Mouse (Mus musculus): ENCODE data around the gene Dync1i1. TPM values are rescaled to one million over a fixed set of nuclear protein-coding genes. Genes with fewer than 3 reads are reported as not detected.

Dync1i1 gene
- polyA plus RNA-seq, 1 experiment: 1.4 TPM

DNA sequence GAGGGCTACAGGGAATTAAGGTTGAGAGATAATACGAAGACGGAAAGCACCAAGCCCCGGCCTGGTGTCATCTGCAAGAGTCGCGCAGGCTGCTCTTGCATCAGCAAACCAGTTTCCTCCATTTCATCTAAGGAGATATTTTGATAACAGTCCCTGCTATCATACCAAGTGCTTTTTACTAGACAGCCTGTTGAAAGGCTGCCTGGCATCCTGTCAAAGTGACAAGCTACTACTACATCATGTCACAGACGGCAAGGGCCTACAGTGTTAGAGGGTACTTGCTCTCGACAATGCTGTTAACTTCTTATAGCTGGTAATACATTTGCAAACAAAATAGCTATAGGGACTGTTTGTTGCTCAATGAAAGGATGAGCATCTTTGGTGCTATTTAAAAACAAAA, 345.6 kb downstream of the Dync1i1 start:
- H3K27ac ChIP-seq (ENCODE audit: insufficient read depth, low read length): no peak overlapping the region
- no peak for TF ChIP-seq POLR2A (IDR thresholded peaks at IDR 0.05; ENCODE audit: low read depth, low read length)
- H3K4me1 ChIP-seq (ENCODE audit: control insufficient read depth, insufficient read depth, low read length): no peaks in the 10 kb centered on the region
- no peak overlapping the region for H3K4me3 ChIP-seq (ENCODE audit: insufficient read depth, low read length)

- TF ChIP-seq POLR2A (IDR thresholded peaks at IDR 0.05; ENCODE audit: low read depth, low read length) (no peak), CTCF (IDR thresholded peaks at IDR 0.05; ENCODE audit: borderline replicate concordance, insufficient read depth, low read length) (no peak)
- Histone ChIP-seq H3K27ac (ENCODE audit: insufficient read depth, low read length) (no peak overlapping the region), H3K4me1 (ENCODE audit: control insufficient read depth, insufficient read depth, low read length) (no peaks in the 10 kb centered on the region), H3K4me3 (ENCODE audit: insufficient read depth, low read length) (no peak overlapping the region)
Measured at GRCm38 (mm10) chr6:6075940-6076447, 350.6 kb downstream of the Dync1i1 start.

- no peaks in the 10 kb centered on the region for H3K4me1 ChIP-seq (ENCODE audit: control insufficient read depth, insufficient read depth, low read length)
- H3K27ac ChIP-seq (ENCODE audit: insufficient read depth, low read length): no peak overlapping the region
- H3K4me3 ChIP-seq (ENCODE audit: insufficient read depth, low read length): no peak overlapping the region
- TF ChIP-seq POLR2A (IDR thresholded peaks at IDR 0.05; ENCODE audit: low read depth, low read length) (no peak), CTCF (IDR thresholded peaks at IDR 0.05; ENCODE audit: borderline replicate concordance, insufficient read depth, low read length) (no peak)
Measured at GRCm38 (mm10) chr6:6077234-6077633, 351.8 kb downstream of the Dync1i1 start.

Other genes starting within 250 kb of the Dync1i1 start
- gene Pdk4, start 229.3 kb upstream of the Dync1i1 start, polyA plus RNA-seq (2011; ENCODE audit: insufficient read length, low read depth, missing spikeins): 8.5 and 10.0 TPM in 2 replicates